Mouse (Mus musculus) gastrocnemius, postnatal 25 days (tissue): ENCODE data around the gene Inka2. TPM values are rescaled to one million over a fixed set of nuclear protein-coding genes. Genes with fewer than 3 reads are reported as not detected.

ENCODE experiments used
- DNase-seq: peaks from one replicate; pipeline ENCODE4 v3.0.0; 2022
- total RNA-seq, 2 experiments: library from RNA; stranded (reverse); gene quantifications; 1 replicate in 1 of 2; 2 replicates in 1 of 2; pipeline ENCODE4 v1.2.3; 2021

Gene Inka2
- total RNA-seq, 2 experiments from 2014 or later: 2.6 to 6.0 TPM

DNA sequence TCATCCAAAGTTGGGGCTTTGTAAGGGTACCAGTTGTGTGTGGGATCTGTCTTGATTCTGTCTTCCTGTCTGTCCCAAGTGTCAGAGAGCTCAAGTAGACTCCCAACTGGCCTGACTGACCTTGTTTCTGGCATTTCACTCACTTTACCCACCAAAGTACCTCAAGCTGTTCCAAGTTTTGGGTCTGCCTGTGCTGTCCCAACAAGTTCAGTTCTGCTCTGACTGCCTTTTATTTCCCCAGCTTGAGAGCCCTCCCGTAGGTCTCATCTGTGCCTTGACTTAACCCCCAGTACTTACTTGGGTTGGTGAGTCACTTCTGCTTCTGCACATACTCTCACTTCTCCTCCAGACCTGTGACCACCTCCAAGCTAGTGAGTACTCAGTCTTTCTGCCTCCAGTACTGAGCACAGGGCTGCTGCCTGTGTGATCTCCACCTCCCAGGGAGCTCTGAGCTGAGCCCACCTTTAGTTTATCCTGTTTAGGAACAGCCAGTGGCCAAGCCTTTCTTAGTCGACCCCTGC lies 17.3 kb downstream of the Inka2 start:
- no peak for DNase-seq

- DNase-seq: no peak
Observed at GRCm38 (mm10) chr3:105722510-105722909, 18.1 kb downstream of the Inka2 start.

DNA sequence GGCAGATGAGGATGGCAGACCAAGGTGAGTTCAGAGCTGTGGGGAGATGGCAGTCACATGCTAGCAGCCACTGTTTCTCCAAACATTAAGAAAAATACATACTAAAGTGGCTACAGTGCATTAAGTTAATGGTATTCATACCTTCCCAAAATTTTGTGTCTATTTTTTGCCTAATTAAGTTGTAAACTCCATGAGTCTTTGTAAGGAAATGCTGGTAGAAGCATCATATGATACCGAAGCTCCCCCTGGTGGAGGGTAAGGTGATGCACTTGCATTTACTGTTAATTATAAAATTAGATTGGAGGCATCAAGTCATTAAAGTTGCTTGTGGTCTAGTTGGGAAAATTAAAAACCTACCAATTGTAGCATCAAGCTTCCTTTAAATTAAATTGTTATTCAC lies 21.6 kb downstream of the Inka2 start:
- DNase-seq: no peak

DNA sequence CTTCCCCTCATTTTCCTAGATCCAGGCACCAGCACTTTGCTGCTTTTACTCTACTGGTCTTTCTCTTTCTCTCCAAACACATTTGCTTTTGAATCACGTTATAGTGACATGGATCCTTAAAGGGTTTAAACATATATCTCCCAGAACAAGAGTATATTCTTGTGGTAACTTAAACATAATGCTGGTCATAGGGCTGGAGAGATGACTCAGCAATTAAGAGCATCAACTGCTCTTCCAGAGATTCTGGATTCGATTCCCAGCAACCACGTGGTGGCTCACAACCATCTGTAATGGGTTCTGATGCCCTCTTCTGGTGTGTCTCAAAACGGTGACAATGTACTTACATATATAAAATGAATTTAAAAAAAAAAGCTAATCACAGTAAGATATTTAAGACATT lies 28.0 kb downstream of the Inka2 start:
- no peak for DNase-seq

DNA sequence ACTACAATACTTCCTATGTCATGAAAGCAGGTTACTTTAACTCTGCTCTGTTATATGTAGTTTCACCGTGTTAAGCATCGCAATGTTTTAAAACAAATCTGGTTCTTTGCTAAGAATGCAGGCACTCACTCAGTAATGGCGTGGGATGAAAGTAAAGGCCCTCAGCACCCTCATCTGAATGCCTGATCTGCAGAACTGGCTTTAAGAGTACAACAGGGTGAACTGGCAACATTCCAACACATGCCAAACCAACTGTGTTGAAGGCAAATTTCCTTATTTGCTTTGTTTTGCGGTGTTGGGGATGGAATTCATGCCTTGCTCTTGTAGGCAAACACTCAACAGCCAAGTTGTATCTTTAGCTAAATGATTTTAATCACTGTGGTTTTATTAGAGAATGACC lies 29.1 kb downstream of the Inka2 start:
- no peak for DNase-seq

DNA sequence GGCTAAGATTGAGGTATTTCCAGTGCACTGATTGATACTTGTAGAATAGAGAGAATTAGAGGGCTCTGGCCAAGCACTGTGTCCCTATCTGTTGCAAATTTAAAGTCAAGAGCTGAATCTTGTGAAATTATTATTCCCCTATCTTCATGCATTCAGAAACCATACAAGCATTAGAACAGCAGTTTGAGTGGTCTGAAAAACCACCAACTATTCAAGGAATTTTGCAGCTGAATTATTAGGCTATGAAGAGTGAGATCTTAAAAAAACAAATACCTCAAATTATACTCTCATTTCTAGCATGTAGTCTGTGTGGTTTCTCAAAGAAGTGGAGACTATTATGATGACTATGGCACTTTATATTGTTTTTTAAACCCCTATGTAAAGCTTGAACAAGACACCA lies 30.9 kb downstream of the Inka2 start:
- no peak for DNase-seq

DNA sequence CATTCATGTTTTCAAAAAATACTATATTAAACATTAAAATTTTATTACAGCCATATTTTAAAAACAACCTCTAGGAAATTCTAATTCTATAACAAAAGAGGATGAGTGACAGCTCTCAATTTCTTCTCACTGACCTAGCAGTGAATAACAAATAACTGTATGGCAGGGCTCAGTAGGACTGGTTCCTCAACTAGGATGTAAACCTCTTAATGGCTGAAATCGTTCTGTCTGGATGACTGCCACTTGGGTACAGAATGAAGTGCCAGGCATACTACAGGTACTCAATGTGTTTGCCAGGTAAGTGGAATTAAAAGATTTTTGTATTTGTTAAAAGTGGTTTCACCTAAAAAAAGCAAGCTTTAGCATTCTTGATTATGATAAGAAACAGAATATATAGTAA lies 31.7 kb downstream of the Inka2 start:
- no peak for DNase-seq

DNA sequence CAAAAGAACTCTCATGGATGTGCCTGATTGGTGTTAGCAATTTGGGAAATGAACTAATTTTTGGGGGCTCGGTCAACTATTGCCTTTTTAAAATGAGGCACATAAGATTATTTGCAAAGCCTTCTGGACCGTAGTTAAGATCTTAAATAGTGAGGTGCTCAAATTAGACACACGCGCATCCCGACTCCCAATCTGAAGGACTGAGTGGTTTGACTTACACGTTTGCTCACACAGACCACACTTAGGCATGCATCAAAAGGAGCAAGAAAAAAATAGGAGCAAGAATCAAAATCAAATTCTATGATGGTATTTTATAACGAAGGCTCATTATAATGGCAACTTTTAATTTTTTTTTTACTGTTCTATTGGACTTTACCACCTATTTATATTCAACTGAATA lies 32.7 kb downstream of the Inka2 start:
- DNase-seq: no peak

DNA sequence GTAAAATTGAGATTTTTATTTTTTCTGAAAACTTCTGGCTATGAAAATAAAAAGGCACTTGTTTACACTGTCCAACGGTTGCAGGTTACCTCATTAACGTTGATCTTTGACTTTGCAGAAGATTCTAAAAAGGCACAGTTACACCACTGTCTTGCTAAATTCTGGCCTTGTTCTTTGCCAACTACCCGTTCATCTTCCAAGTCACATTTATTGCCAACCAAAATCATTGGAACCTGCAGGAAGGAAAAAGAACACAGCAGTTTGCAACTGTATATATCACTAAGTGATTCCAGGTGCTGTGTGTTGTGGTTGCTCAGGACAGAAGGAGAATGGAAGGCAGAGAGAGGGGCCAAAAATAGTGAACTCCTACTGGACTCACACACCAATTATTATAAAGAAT lies 33.3 kb downstream of the Inka2 start:
- no peak for DNase-seq

DNA sequence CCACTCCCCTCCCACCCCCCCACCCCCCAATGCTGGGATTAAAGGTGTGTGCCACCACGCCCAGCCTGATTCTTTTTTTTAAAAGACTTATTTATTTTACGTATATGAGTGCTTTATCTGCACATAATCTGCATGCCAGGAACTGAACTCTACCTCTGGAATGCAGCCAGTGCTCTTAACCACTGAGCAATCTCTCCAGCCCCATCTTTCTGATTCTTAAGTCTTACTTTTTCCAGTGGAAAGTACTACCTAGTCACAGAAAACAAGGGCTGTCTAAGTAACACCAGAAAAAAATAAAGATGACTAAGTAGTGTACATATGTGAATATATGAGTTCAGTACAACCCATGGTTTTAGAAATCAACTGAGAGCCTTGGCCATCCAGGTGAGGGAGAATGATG lies 42.1 kb downstream of the Inka2 start:
- no peak for DNase-seq

- no peak for DNase-seq
Observed at GRCm38 (mm10) chr3:105750810-105751209, 46.4 kb downstream of the Inka2 start.

- no peak for DNase-seq
Observed at GRCm38 (mm10) chr3:105754184-105754583, 49.8 kb downstream of the Inka2 start.

- no peak for DNase-seq
Observed at GRCm38 (mm10) chr3:105755123-105755522, 50.7 kb downstream of the Inka2 start.

DNA sequence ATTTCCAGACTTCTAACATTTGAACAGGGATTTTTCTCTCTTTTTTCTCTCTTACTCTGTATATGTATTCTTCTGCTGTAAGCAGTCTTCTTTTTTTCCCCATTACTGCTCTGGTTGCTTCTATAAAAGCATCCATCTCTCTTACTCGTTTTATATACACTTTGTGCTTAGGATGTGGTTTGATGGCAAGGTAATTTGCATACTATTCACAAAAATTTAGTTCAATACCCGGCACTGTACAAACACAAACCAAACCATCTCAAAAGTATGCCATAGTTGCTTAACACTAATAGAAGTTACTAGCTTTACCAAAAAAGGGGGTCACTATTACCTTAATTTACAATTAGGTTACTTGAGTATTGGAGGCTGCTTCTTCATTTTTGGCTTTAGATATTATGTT lies 52.1 kb downstream of the Inka2 start:
- no peak for DNase-seq

GRCm38 (mm10) chr3:105757323-105758083 lies 53.1 kb downstream of the Inka2 start:
- DNase-seq: no peak

GRCm38 (mm10) chr3:105758098-105758497 lies 53.7 kb downstream of the Inka2 start:
- no peak for DNase-seq

- DNase-seq: no peak
Observed at GRCm38 (mm10) chr3:105758658-105759057, 54.3 kb downstream of the Inka2 start.

DNA sequence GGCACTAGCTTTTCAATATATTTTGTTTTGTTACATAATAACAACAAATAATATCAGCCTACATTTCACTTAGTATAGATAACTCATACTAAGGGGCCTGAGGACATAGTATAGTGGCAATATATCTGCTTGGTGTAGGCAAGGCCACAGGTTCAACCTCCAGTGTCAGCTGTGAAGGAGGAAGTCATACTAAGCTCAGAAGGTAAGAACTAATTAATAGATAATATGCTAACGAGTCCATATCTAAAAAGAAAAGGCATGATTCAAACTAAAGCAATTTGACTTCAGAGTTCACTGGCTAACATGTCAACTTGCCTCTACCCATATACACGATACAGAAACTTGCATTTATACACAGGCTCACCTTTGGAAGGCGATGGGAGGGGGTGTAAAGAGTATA lies 55.7 kb downstream of the Inka2 start:
- DNase-seq: no peak

DNA sequence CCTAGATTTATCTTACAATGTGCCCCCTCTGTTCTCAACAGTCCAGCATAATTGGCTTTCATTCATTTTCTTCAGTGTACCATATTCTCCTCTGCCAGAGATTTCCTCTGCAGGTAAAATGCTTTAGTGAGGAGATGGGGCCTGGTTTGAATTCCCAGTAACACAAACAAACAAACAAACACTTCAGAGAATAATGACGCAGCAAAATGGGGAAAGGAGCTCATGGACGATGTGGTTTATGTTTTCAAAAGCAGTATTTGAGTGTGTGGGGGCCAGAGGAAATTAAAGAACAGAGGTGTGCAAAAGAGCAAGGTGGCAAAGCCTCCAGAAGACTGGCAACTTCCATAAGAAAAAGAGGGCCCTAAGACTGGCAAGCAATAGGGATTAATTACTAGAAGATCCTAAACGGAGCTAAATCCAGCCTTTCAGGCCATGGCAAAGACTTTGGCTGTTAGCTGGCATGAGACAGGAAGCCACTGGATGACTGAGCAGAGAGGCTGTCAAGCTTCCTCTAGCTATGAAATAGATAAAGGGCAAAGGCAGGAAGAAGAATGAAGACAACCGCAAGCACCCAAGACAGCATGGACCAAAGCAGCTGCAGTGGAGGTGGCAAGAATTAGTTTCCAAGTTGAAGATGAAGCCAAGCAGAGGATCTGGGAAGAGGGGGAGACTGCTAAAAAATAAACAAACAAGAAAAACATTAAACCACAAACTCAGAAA lies 58.9 kb downstream of the Inka2 start:
- DNase-seq: no peak

DNA sequence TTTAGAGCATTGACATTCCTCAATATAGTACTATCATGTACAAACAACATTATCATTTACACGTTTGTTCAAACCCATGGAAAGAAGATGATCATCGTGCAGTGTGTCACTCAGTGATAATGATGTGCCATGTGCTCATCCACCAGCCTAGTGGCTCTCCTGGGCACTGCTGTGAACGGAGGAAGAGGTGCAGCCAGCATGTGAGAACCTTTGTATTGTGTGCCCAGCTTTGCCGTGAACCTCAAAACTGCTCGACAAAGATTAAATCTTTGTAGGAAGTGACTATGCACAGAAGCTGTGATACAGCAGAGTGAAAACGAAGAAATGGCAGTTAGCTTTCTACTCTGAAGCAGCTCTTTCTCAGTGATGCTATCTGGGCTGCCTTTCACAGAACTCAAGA lies 64.1 kb downstream of the Inka2 start:
- DNase-seq: no peak

DNA sequence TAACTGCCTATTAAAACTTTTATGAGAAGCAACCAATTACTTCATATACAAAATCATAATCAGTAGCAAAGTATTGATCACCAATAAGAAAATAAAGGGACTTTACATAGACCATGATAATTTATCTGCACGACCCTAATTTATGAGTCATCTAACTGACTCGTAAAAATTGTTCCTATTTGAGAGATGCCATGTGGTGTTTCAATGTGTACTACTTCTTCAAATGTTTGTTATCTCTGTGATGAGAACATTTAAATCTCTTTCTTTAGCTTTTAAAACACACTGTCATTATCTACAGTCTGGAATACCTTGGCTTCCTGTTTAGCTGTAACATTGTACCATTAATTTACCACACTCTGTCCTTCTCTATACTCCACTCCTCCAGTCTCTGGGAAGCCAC lies 65.0 kb downstream of the Inka2 start:
- no peak for DNase-seq
